Mouse (Mus musculus): Measurements from ENCODE around the gene Rab26. TPM values are rescaled to one million over a fixed set of nuclear protein-coding genes. Genes with fewer than 3 reads are reported as not detected.

The Rab26 gene
- total RNA-seq, 2 experiments from 2014 or later: 0.70 to 1.3 TPM

DNA sequence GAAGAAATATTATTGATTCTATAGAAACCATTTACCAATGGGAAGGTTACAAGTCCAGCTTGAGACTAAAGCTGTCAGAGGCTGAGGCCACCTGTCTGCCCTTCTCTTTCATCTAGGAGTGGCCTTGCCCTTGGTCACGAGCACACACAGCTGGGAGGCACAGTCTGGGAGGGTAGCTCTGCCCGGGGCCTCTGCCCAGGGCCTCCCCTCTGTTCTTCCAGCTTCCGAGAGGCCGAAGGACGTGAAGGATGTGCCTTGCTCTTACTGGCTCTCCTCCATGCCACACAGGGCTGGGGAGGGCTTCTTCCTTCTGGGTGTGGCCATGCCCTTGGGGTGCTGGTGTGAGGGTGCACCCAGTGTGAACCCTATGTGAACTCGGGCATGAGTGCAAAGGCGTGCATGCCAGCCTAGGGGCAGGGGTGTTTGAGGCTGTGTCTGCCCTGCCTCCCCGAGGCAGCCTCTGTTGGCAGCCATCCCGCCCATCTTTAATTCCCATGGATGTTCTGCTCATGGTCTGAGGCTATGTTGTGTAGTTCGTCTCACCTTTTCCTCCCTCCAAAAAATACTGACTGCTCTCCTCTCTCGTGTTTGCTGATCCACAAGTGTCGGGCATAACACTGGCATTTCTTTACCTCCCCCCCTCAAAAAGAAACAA is 26.1 kb downstream of the Rab26 start:
- DNase-seq: peak; percentile 47 to 52

- no peak for DNase-seq
Measured at GRCm38 (mm10) chr17:24507129-24507664, 26.8 kb downstream of the Rab26 start.

- peak; percentile 62 to 63 for DNase-seq
Measured at GRCm38 (mm10) chr17:24506332-24507070, 27.5 kb downstream of the Rab26 start.

GRCm38 (mm10) chr17:24505286-24505955 is 28.6 kb downstream of the Rab26 start:
- DNase-seq: no peak

- DNase-seq: no peak
Measured at GRCm38 (mm10) chr17:24504085-24504484, 29.9 kb downstream of the Rab26 start.

- no peak for DNase-seq
Measured at GRCm38 (mm10) chr17:24502208-24502607, 31.8 kb downstream of the Rab26 start.

- peak in 1 of 2 experiments; percentile 52 for DNase-seq
Measured at GRCm38 (mm10) chr17:24496026-24496425, 38.0 kb downstream of the Rab26 start.

- no peak for DNase-seq
Measured at GRCm38 (mm10) chr17:24495443-24495842, 38.6 kb downstream of the Rab26 start.

DNA sequence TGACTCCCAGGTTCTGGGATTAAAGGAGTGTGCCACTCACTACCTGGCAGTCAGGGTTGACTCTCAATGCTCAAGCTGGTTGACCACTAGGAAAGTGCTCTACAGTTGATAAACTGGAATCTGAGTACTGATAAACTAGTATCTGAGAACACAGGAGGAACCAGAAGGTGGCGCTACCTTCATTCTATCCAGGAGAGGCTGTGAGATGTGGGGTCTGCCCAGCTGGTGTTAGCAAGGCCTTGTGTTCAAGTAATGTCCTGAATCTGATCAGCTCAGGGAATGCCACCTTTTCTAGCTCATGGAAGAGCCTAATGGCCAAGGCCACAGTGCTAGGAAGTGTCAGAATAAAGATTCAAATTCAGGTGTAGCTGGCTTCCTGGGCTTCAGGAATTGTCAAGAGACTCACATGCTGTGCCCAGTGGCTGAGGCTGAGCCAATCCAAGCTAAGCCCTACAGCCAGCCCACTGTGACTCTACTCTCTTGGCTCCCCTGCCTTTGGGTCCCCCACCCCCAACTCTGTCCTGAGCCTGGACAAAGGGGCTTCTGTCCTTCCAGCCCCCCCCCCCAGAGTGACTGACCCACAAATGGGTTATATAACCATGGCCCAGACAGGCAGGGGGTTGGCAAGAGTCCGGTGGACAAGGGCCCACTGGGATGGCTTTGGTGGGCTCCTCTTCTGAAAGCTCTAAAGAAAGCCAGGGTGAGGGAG is 39.2 kb downstream of the Rab26 start:
- DNase-seq: peak; percentile 47 to 69

- peak; percentile 59 to 61 for DNase-seq
Measured at GRCm38 (mm10) chr17:24490399-24490798, 43.6 kb downstream of the Rab26 start.

DNA sequence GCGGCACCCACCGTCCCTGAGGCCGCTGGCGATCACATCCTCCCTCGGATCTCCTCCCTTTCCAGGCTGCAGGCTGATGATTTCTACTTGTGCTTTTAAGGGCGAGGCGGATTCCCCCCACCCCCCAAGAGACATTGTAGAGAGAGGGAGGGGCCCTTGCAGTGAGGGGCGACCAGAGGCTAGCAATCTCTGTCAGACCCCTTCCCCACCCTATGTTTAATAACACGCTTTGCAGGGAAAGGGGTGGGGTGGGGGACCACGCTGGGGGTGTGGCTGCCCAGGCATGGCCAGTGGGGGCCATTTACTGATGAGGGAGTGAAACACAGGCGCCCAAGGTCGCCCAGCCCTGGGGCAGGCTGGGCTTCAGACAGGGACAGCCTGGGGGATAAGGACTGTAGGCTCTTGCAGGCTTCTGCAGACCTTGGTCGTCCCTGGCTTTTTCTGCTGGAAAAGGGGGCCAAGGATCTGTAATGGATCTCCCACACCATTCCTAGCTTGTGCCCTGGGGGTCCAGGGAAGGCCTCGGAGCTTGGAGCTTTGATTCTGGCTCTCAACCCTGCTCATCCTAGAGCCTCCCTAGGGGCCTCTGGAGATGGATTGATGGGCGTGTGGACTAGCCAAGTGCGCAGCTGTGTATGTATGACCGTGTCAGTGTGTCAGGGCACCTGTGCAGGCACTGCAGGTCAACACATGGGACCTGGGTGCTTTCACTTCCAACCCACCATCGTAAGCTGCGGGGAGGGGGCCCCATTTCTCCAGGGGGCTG is 44.6 kb downstream of the Rab26 start:
- DNase-seq: peak; percentile 44 to 54

DNA sequence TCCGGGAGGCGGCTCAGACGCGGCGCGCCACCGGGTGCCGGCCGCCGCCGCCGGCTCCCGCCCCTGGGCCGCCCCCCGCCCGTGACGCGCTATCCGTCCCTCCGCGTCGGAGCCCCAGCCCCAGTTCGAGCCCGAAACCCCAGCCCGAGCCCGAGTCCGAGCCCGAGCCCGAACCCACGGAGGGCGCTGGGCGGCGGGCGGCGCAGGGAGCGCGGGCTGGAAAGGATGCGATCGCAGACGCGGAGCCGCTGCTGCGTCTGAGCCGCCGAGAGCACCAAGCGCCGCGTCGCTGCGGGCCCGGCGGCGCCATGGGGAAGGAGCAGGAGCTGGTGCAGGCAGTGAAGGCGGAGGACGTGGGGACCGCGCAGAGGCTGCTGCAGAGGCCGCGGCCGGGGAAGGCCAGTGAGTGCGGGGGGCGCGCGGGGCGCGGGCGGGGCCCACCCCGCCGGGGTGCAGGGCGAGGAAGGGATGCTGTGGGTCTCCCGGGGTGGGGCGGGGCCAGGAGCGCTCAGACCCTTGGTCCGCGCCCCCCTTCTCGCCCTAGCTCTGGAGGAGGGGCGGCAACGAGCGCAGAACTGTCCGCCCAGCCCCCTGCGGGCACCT is 45.2 kb downstream of the Rab26 start:
- peak; percentile 46 to 62 for DNase-seq

- peak; percentile 55 to 73 for DNase-seq
Measured at GRCm38 (mm10) chr17:24488186-24488661, 45.8 kb downstream of the Rab26 start, which contains the start of gene Caskin1. Caskin1 (plus strand) TSS chr17:24488601.

- no peak for DNase-seq
Measured at GRCm38 (mm10) chr17:24485090-24485860, 48.7 kb downstream of the Rab26 start.

- DNase-seq: no peak
Measured at GRCm38 (mm10) chr17:24483495-24483894, 50.5 kb downstream of the Rab26 start.

GRCm38 (mm10) chr17:24481027-24481815 is 52.8 kb downstream of the Rab26 start:
- no peak for DNase-seq

DNA sequence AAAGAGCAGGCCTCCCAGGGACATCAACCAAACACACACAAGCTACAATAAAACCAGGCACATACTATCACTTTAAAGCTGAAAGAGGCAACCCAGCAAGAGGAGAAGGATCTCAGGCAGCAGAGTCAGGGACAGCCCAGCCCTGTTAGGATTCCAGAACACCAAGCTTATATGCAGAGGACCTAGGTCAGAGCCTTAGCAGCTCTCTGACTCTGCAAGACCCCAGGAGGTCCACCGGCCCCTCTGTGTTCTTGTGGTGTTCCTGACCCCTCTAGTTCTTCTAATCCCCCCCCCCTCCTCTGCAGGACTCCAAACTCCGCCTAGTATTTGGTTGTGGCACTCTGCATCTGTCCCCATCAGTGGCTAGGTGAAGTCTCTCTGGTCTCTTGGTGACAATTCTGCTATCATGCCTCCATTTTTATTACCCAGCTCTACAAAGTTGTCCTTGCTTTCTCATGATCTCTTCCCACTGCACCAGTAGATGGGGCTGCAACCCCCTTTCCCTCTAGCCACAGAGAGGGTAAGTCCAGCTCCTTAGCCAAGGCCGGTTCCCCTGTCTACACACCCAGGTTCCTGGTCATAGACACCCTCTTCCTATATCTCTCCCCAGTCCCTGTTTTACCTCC is 53.7 kb downstream of the Rab26 start:
- peak in 1 of 2 experiments; percentile 50 for DNase-seq

DNA sequence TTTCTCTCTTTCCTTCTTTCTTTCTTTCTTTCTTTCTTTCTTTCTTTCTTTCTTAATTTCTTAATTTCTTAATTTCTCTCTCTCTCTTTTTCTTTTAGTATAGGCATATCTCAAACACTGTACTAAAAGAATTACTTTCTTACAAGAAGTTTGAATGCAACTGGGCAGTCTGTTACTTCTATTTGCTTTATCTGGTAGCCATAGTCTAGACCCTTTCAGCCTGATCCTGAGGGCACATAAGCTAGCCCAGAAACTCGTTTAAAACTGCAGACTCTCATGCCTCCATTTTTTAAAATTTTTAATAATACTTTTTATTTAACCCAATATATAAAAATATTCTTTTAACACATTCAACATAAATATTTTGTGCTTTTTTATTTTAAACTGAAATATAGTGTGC is 54.6 kb downstream of the Rab26 start:
- DNase-seq: no peak

Data from adrenal gland, postnatal 36 days (tissue).